Mouse (Mus musculus) spleen, adult 2 months (tissue): Measurements from ENCODE around the gene Rin2.

Experiments used
- CTCF ChIP-seq: fragments of 200-500 bp; IDR thresholded peaks from 2 replicates; pipeline ENCODE4 v1.5.1; 2011; ENCODE audit warnings: mild to moderate bottlenecking, inconsistent platforms; ENCODE audit not compliant: insufficient read depth, insufficient read length, insufficient replicate concordance; ENCODE audit errors: extremely low read depth
- POLR2A ChIP-seq: fragments of 200-500 bp; IDR thresholded peaks from 2 replicates; pipeline ENCODE4 v1.6.1; 2011; ENCODE audit warnings: low read depth, low read length, inconsistent platforms

- TF ChIP-seq CTCF (no peak), POLR2A (no peak)
These were observed 197.1 kb downstream of the Rin2 start for GRCm38 (mm10) chr2:145872099-145872498.
